Mouse (Mus musculus) gastrocnemius, adult 18-20 months (tissue): ENCODE results near the gene Manba. TPM values are rescaled to one million over a fixed set of nuclear protein-coding genes. Genes with fewer than 3 reads are reported as not detected.
A peak's percentile ranks its signal among the peaks of the same experiment; 100 is the strongest.

Experiments
- DNase-seq: peaks from one replicate; pipeline ENCODE4 v3.0.0; 2021; ENCODE audit warnings: low spot score
- total RNA-seq, 2 experiments: library from RNA; stranded (reverse); gene quantifications; 2 replicates each; pipeline ENCODE4 v1.2.3; 2021

The Manba gene
- total RNA-seq, 2 experiments from 2014 or later, result 3.1 to 4.5 TPM

- DNase-seq, result no peak
These were observed 95.2 kb downstream of the Manba start for GRCm38 (mm10) chr3:135580439-135581275.

- DNase-seq, result peak; percentile 34
These were observed 96.3 kb downstream of the Manba start for GRCm38 (mm10) chr3:135581606-135582117.

- DNase-seq, result no peak
These were observed 96.8 kb downstream of the Manba start for GRCm38 (mm10) chr3:135582246-135582645.

GRCm38 (mm10) chr3:135585482-135585881 is 100.1 kb downstream of the Manba start:
- no peak for DNase-seq

- DNase-seq, result no peak
These were observed 100.6 kb downstream of the Manba start for GRCm38 (mm10) chr3:135586060-135586459.

- peak; percentile 44 for DNase-seq
These were observed 101.1 kb downstream of the Manba start for GRCm38 (mm10) chr3:135586471-135586880.

- DNase-seq, result no peak
These were observed 105.1 kb downstream of the Manba start for GRCm38 (mm10) chr3:135590471-135590870.

- no peak for DNase-seq
These were observed 106.0 kb downstream of the Manba start for GRCm38 (mm10) chr3:135591376-135591775.

- DNase-seq, result no peak
These were observed 106.6 kb downstream of the Manba start for GRCm38 (mm10) chr3:135592011-135592410.

GRCm38 (mm10) chr3:135594238-135594917 is 109.0 kb downstream of the Manba start:
- no peak for DNase-seq

GRCm38 (mm10) chr3:135597014-135597413 is 111.6 kb downstream of the Manba start:
- DNase-seq, result no peak

- DNase-seq, result no peak
These were observed 112.9 kb downstream of the Manba start for GRCm38 (mm10) chr3:135598355-135598754.

GRCm38 (mm10) chr3:135602731-135603130 is 117.3 kb downstream of the Manba start:
- no peak for DNase-seq

- DNase-seq, result no peak
These were observed 119.4 kb downstream of the Manba start for GRCm38 (mm10) chr3:135604626-135605417.

GRCm38 (mm10) chr3:135605474-135605873 is 120.1 kb downstream of the Manba start:
- no peak for DNase-seq

- DNase-seq, result no peak
These were observed 121.2 kb downstream of the Manba start for GRCm38 (mm10) chr3:135606592-135606991.

- DNase-seq, result no peak
These were observed 121.6 kb downstream of the Manba start for GRCm38 (mm10) chr3:135607021-135607420.

- no peak for DNase-seq
These were observed 122.5 kb downstream of the Manba start for GRCm38 (mm10) chr3:135607660-135608473.

GRCm38 (mm10) chr3:135610221-135610620 is 124.8 kb downstream of the Manba start:
- DNase-seq, result no peak

GRCm38 (mm10) chr3:135614376-135614775 is 129.0 kb downstream of the Manba start:
- DNase-seq, result no peak

- no peak for DNase-seq
These were observed 131.3 kb downstream of the Manba start for GRCm38 (mm10) chr3:135616730-135617129.
